Mouse (Mus musculus) embryo, embryonic 10.5 days (tissue): ENCODE data around the gene Eif4a2.

Experiments
- DNase-seq: peaks from one replicate; pipeline ENCODE4 v3.0.0-alpha.2; 2015; ENCODE audit warnings: low spot score

The Eif4a2 gene

GRCm38 (mm10) chr16:23103841-23104240, 3.4 kb upstream of the Eif4a2 start:
- DNase-seq = no peak

GRCm38 (mm10) chr16:23106121-23106520, 1.1 kb upstream of the Eif4a2 start:
- no peak for DNase-seq

- peak; percentile 83 for DNase-seq
Measured at GRCm38 (mm10) chr16:23107946-23108759, 909 bp downstream of the Eif4a2 start.

- no peak for DNase-seq
Measured at GRCm38 (mm10) chr16:23108943-23109342, 1.7 kb downstream of the Eif4a2 start.

GRCm38 (mm10) chr16:23109350-23110280, 2.4 kb downstream of the Eif4a2 start:
- no peak for DNase-seq

GRCm38 (mm10) chr16:23112348-23112747, 5.1 kb downstream of the Eif4a2 start:
- DNase-seq = no peak

GRCm38 (mm10) chr16:23112861-23113435, 5.7 kb downstream of the Eif4a2 start:
- no peak for DNase-seq

- DNase-seq = no peak
Measured at GRCm38 (mm10) chr16:23113903-23114302, 6.7 kb downstream of the Eif4a2 start.

GRCm38 (mm10) chr16:23114339-23115171, 7.3 kb downstream of the Eif4a2 start:
- DNase-seq = no peak

GRCm38 (mm10) chr16:23115486-23115885, 8.2 kb downstream of the Eif4a2 start:
- no peak for DNase-seq

GRCm38 (mm10) chr16:23117173-23117572, 9.9 kb downstream of the Eif4a2 start:
- no peak for DNase-seq

- no peak for DNase-seq
Measured at GRCm38 (mm10) chr16:23122446-23122845, 15.2 kb downstream of the Eif4a2 start.

GRCm38 (mm10) chr16:23123104-23123503, 15.9 kb downstream of the Eif4a2 start:
- no peak for DNase-seq

- no peak for DNase-seq
Measured at GRCm38 (mm10) chr16:23124398-23124797, 17.2 kb downstream of the Eif4a2 start.

- DNase-seq = no peak
Measured at GRCm38 (mm10) chr16:23127311-23127672, 20.0 kb downstream of the Eif4a2 start.

GRCm38 (mm10) chr16:23127673-23128375, 20.6 kb downstream of the Eif4a2 start, which contains the start of gene Rfc4:
Gene Rfc4 (minus strand): TSS chr16:23127737.
- peak; percentile 95 for DNase-seq

GRCm38 (mm10) chr16:23130303-23130702, 23.1 kb downstream of the Eif4a2 start:
- no peak for DNase-seq

- no peak for DNase-seq
Measured at GRCm38 (mm10) chr16:23132336-23132735, 25.1 kb downstream of the Eif4a2 start.

- peak; percentile 84 for DNase-seq
Measured at GRCm38 (mm10) chr16:23135421-23136149, 28.3 kb downstream of the Eif4a2 start.

GRCm38 (mm10) chr16:23136406-23136970, 29.2 kb downstream of the Eif4a2 start:
- no peak for DNase-seq
